Mouse (Mus musculus): ENCODE measurements at regions not wholly inside any gene's neighbourhood (a gene's known extent, or its start where the extent isn't known, plus 50 kb on each side); places are given as distances from the start of the nearest gene placed in this dataset.

DNA sequence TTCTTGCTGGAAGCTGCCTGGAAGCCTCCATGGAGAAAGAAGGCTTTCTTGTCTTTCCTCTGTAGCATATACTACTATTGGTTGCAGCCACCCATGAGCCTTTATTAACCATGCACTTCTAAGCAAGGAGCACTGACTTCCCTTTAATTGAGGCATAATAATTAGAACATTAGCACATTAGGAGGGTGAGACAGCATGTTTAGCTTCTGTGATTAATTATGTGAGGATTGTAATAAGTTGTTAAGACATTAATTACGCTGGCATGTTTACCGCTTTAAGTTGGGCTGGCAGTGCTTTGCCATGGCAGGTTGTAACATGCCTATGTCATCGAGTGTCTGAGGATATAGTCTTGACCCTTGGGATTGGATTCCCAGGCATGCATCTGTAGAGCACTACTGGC lies 391.7 kb downstream of the Brinp2 start:
- no peak for TF ChIP-seq CTCF (IDR thresholded peaks at IDR 0.05; ENCODE audit: control insufficient read depth, insufficient read depth, insufficient read length)
- no peak for TF ChIP-seq MAX (IDR thresholded peaks at IDR 0.05)
- no peak for TF ChIP-seq MYOG (IDR thresholded peaks at IDR 0.05; ENCODE audit: control insufficient read depth, extremely low read depth, insufficient read length)
